Mouse (Mus musculus): Measurements from ENCODE around the gene A030014E15Rik. TPM values are rescaled to one million over a fixed set of nuclear protein-coding genes. Genes with fewer than 3 reads are reported as not detected.
"Not testable (repeated sequence)": the region's sequence is repeated elsewhere in the genome, so short reads cannot be mapped to it uniquely, and the experiment has no call there.

The A030014E15Rik gene
- not detected in 2 replicates for polyA plus RNA-seq (2015; fragmentation: Nextera tagmentation; extraction: Ambion mirVana)

- WGBS (ENCODE audit: insufficient replicate concordance) = 74% methylated on average over 6 of the region's 6 CpGs
- H3K4me2 ChIP-seq = no peak within 1 kb of the TSS
- H3K36me3 ChIP-seq (replicated peaks) = no peaks in the 10 kb centered on the region
- H3K27me3 ChIP-seq = no peaks in the 10 kb centered on the region
- no peak for ATAC-seq (ENCODE audit: insufficient read depth)
- no peak within 1 kb of the TSS for H3K9ac ChIP-seq
- H3K4me1 ChIP-seq (replicated peaks) = no peaks in the 10 kb centered on the region
- no peak within 1 kb of the TSS for H3K4me3 ChIP-seq (replicated peaks)
- no peak within 1 kb of the TSS for H3K27ac ChIP-seq (replicated peaks)
- H3K9me3 ChIP-seq (replicated peaks) = no peaks in the 10 kb centered on the region
These were observed at the start of gene A030014E15Rik for GRCm38 (mm10) chr1:82924650-82925049. Gene A030014E15Rik (plus strand): TSS chr1:82924917.

- no peak overlapping the region for H3K27ac ChIP-seq (replicated peaks)
- H3K4me2 ChIP-seq = no peak overlapping the region
- WGBS (ENCODE audit: insufficient replicate concordance) = 62% methylated on average over 2 of the region's 2 CpGs
- peaks cover 78% of the 10 kb centered on the region for H3K36me3 ChIP-seq (replicated peaks)
- no peak overlapping the region for H3K4me3 ChIP-seq (replicated peaks)
- ATAC-seq (ENCODE audit: insufficient read depth) = no peak
- H3K4me1 ChIP-seq (replicated peaks) = no peaks in the 10 kb centered on the region
- no peaks in the 10 kb centered on the region for H3K27me3 ChIP-seq
- no peak overlapping the region for H3K9ac ChIP-seq
- no peaks in the 10 kb centered on the region for H3K9me3 ChIP-seq (replicated peaks)
These were observed 45.5 kb upstream of the A030014E15Rik start for GRCm38 (mm10) chr1:82879172-82879571.

GRCm38 (mm10) chr1:82880196-82880595 is 44.5 kb upstream of the A030014E15Rik start:
- Histone ChIP-seq H3K4me1 (replicated peaks) (no peaks in the 10 kb centered on the region), H3K9ac (no peak overlapping the region), H3K9me3 (replicated peaks) (no peaks in the 10 kb centered on the region), H3K27ac (replicated peaks) (no peak overlapping the region), H3K36me3 (replicated peaks) (peaks cover 81% of the 10 kb centered on the region), H3K27me3 (no peaks in the 10 kb centered on the region), H3K4me3 (replicated peaks) (no peak overlapping the region), H3K4me2 (no peak overlapping the region)
- 89% methylated on average over 8 of the region's 8 CpGs for WGBS (ENCODE audit: insufficient replicate concordance)
- ATAC-seq (ENCODE audit: insufficient read depth) = no peak

GRCm38 (mm10) chr1:82893269-82893668 is 31.4 kb upstream of the A030014E15Rik start:
- Histone ChIP-seq H3K27ac (replicated peaks) (no peak overlapping the region), H3K4me2 (no peak overlapping the region), H3K36me3 (replicated peaks) (peaks cover 88% of the 10 kb centered on the region), H3K9ac (no peak overlapping the region), H3K27me3 (no peaks in the 10 kb centered on the region), H3K9me3 (replicated peaks) (no peaks in the 10 kb centered on the region), H3K4me3 (replicated peaks) (no peak overlapping the region), H3K4me1 (replicated peaks) (no peaks in the 10 kb centered on the region)
- ATAC-seq (ENCODE audit: insufficient read depth) = no peak
- 94% methylated on average over 7 of the region's 7 CpGs for whole genome bisulfite sequencing (ENCODE audit: insufficient replicate concordance)

- Histone ChIP-seq H3K9ac (no peak overlapping the region), H3K27me3 (no peaks in the 10 kb centered on the region), H3K36me3 (replicated peaks) (peaks cover 76% of the 10 kb centered on the region), H3K4me1 (replicated peaks) (no peaks in the 10 kb centered on the region), H3K4me3 (replicated peaks) (no peak overlapping the region), H3K4me2 (no peak overlapping the region), H3K9me3 (replicated peaks) (no peaks in the 10 kb centered on the region), H3K27ac (replicated peaks) (no peak overlapping the region)
- ATAC-seq (ENCODE audit: insufficient read depth) = no peak
- 91% methylated on average over 1 of the region's 1 CpGs for WGBS (ENCODE audit: insufficient replicate concordance)
These were observed 24.1 kb upstream of the A030014E15Rik start for GRCm38 (mm10) chr1:82900567-82900966.

- Histone ChIP-seq H3K36me3 (replicated peaks) (peaks cover 75% of the 10 kb centered on the region), H3K4me1 (replicated peaks) (no peaks in the 10 kb centered on the region), H3K27ac (replicated peaks) (no peak overlapping the region), H3K4me3 (replicated peaks) (no peak overlapping the region), H3K9ac (no peak overlapping the region), H3K9me3 (replicated peaks) (no peaks in the 10 kb centered on the region), H3K27me3 (no peaks in the 10 kb centered on the region), H3K4me2 (no peak overlapping the region)
- ATAC-seq (ENCODE audit: insufficient read depth) = no peak
- WGBS (ENCODE audit: insufficient replicate concordance) = 86% methylated on average over 3 of the region's 3 CpGs
These were observed 23.5 kb upstream of the A030014E15Rik start for GRCm38 (mm10) chr1:82901201-82901600.

DNA sequence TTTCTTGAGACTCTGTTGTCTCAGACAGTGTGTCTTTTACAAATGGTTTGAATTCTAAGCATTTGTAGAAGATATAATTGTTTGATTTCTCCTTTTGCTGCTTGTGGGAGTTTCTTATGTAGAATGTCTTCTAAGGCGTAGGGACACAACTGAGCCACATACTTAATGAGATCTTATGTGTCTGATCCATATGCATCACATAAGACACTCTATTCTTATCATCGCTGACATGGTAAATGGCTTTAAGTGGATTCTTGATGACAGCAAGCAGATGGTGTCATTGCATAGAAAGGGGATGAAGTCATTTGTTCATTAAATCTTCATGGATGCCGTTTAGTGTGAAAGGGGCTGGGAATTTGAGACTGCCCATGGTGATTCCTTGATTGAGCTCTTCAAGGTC is 18.8 kb upstream of the A030014E15Rik start:
- no peak overlapping the region for H3K9ac ChIP-seq
- H3K4me2 ChIP-seq = no peak overlapping the region
- H3K36me3 ChIP-seq (replicated peaks) = peaks cover 46% of the 10 kb centered on the region
- H3K9me3 ChIP-seq (replicated peaks) = no peaks in the 10 kb centered on the region
- no peaks in the 10 kb centered on the region for H3K4me1 ChIP-seq (replicated peaks)
- H3K27me3 ChIP-seq = no peaks in the 10 kb centered on the region
- no peak for ATAC-seq (ENCODE audit: insufficient read depth)
- WGBS (ENCODE audit: insufficient replicate concordance) = 92% methylated on average over 3 of the region's 3 CpGs
- H3K4me3 ChIP-seq (replicated peaks) = no peak overlapping the region
- no peak overlapping the region for H3K27ac ChIP-seq (replicated peaks)

DNA sequence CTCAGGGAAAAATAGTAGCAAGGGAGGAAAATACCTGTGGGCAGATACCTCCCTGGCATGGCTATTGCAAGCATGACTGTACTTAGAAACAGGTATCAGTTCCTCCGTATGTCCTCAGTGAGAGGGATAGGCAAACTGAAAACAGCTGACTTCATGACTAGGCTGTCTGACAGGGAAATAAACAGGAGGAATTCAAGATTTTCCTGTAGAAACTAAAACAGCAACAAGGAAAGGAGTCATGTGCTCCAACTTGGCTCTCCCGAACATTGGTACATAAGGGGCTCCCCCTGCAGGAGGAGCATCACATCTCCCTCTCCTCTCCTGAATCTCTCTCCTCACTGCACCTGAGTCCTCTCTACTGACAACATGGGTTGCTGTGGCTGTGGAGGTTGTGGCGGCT is 11.7 kb upstream of the A030014E15Rik start, which contains the start of gene A030005L19Rik:
Gene A030005L19Rik (plus strand): TSS at position 301 of the 400 bp plus-strand sequence.
- Histone ChIP-seq H3K4me1 (replicated peaks) (peaks cover 5% of the 10 kb centered on the region), H3K9ac (no peak within 1 kb of the TSS), H3K27ac (replicated peaks) (no peak within 1 kb of the TSS), H3K9me3 (replicated peaks) (no peaks in the 10 kb centered on the region), H3K4me3 (replicated peaks) (no peak within 1 kb of the TSS), H3K4me2 (no peak within 1 kb of the TSS), H3K27me3 (no peaks in the 10 kb centered on the region), H3K36me3 (replicated peaks) (0 out of 2 replicates have a peak, but pooled peaks cover 9% of the 10 kb centered on the region)
- ATAC-seq (ENCODE audit: insufficient read depth) = no peak
- 72% methylated on average over 3 of the region's 3 CpGs for WGBS (ENCODE audit: insufficient replicate concordance)

GRCm38 (mm10) chr1:82913434-82913833 is 11.3 kb upstream of the A030014E15Rik start:
- H3K27me3 ChIP-seq; H3K27ac ChIP-seq (replicated peaks); H3K9me3 ChIP-seq (replicated peaks); H3K4me3 ChIP-seq (replicated peaks); ATAC-seq (ENCODE audit: insufficient read depth); H3K4me1 ChIP-seq (replicated peaks); H3K36me3 ChIP-seq (replicated peaks); H3K4me2 ChIP-seq; H3K9ac ChIP-seq: not testable (repeated sequence)
- 62% methylated on average over 5 of the region's 5 CpGs for WGBS (ENCODE audit: insufficient replicate concordance)

DNA sequence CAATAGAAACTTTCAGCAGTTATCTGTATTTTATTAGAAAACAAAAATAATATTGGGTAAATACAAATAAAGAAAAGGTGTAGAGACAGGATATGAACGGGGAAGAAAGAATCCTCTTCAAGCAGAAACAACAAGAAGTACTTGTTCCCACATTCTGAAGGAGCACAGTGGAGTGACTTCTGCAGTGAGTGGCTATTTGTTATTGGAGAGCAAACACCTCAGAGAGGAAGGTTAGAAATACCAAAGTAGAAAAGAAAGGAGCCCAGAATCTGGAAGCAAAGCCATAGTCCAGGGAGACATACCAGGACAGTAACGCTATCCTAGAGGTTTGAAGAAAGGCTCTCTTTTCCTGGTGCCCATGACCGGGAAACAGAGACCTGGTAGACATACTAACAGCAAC is 5.8 kb downstream of the A030014E15Rik start:
- not testable (repeated sequence) for H3K9me3 ChIP-seq (replicated peaks); H3K9ac ChIP-seq; H3K4me1 ChIP-seq (replicated peaks); H3K4me2 ChIP-seq; H3K27ac ChIP-seq (replicated peaks); H3K27me3 ChIP-seq; H3K36me3 ChIP-seq (replicated peaks); ATAC-seq (ENCODE audit: insufficient read depth); H3K4me3 ChIP-seq (replicated peaks)
- WGBS (ENCODE audit: insufficient replicate concordance) = 57% methylated on average over 3 of the region's 3 CpGs

DNA sequence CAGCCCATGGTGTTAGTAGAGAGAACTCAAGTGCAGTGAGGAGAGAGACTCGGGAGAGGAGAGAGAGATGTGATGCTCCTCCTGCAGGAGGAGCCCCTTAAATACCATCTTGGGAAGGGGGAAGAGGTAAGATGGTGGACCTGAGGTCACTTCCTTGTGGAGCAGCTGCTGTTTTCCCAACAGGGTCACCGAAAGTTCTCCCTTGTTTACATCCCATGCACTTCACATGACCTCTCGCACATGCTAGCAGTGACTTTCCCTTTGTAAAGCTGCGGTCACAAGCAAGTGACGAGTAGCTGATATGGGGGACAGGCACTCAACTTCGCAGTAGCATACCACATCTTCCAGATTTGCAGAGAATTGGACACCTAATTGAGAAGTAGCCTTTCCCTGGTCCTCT is 6.6 kb downstream of the A030014E15Rik start, which contains the start of gene Gm6217:
Gene Gm6217 (minus strand): TSS at position 74 of the 400 bp plus-strand sequence.
- not testable (repeated sequence) for ATAC-seq (ENCODE audit: insufficient read depth)

GRCm38 (mm10) chr1:82938666-82939065 is 13.9 kb downstream of the A030014E15Rik start:
- no peaks in the 10 kb centered on the region for H3K36me3 ChIP-seq (replicated peaks)
- no peaks in the 10 kb centered on the region for H3K27me3 ChIP-seq
- 80% methylated on average over 5 of the region's 5 CpGs for WGBS (ENCODE audit: insufficient replicate concordance)
- H3K4me2 ChIP-seq = no peak overlapping the region
- H3K9me3 ChIP-seq (replicated peaks) = no peaks in the 10 kb centered on the region
- no peak for ATAC-seq (ENCODE audit: insufficient read depth)
- no peaks in the 10 kb centered on the region for H3K4me1 ChIP-seq (replicated peaks)
- no peak overlapping the region for H3K27ac ChIP-seq (replicated peaks)
- no peak overlapping the region for H3K4me3 ChIP-seq (replicated peaks)
- no peak overlapping the region for H3K9ac ChIP-seq

More for the DNA sequence above, 6.6 kb downstream of the A030014E15Rik start, which contains the start of gene Gm6217:
- H3K4me2 ChIP-seq; H3K4me3 ChIP-seq (replicated peaks); H3K9ac ChIP-seq; H3K27me3 ChIP-seq; H3K4me1 ChIP-seq (replicated peaks); H3K36me3 ChIP-seq (replicated peaks); H3K9me3 ChIP-seq (replicated peaks); H3K27ac ChIP-seq (replicated peaks): not testable (repeated sequence)
- WGBS (ENCODE audit: insufficient replicate concordance) = no CpG with 5 or more reads among the region's 6 CpGs
